Mouse (Mus musculus) A20 (cell line): ENCODE results near the gene Gm11115.

Experiments
- DNase-seq: peaks from one replicate; pipeline ENCODE4 v3.0.0-alpha.2; 2011; ENCODE audit warnings: low read depth, low spot score

The Gm11115 gene

DNA sequence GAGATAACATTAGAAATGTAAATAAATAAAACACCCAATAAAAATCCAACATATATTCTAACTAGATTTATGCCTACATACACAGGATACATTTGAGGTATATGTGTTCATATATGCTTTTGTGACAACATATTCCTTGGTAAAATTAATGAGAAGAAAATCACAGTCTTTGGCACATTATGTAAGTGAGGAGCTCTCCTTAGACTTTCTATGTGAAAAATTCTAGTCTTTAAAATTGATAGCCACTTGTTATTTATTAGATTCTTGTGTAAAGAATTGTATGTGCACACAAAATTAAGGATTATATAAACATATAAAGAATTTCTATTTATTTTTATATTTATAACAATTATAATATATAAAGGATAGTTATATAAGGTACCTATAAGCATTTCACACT, at the start of gene Gm11115:
TSS of gene Gm11115 (minus strand) at position 101 of the 400 bp plus-strand sequence.
- DNase-seq, result no peak

DNA sequence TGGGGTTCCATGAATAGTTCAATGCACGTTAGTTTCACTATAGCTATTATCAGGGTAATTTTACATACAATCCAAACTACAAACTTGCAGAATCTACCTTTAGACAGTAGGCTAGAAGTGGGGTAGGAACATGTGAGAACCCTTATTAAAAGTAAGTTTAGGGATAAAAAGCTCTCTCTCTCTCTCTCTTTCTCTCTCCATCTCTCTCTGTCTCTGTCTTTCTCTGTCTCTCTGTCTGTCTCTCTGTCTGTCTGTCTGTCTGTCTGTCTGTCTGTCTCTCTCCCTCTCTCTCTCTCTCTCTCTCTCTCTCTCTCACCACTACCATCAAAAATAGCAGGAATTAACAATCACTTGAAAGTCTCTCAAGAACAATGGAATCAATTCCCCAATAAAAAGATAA, 42.5 kb downstream of the Gm11115 start, which contains the start of gene Gm11116:
TSS of gene Gm11116 (minus strand) at position 101 of the 400 bp plus-strand sequence.
- no peak for DNase-seq
